Mouse (Mus musculus): ENCODE data around the gene Golph3.

DNA sequence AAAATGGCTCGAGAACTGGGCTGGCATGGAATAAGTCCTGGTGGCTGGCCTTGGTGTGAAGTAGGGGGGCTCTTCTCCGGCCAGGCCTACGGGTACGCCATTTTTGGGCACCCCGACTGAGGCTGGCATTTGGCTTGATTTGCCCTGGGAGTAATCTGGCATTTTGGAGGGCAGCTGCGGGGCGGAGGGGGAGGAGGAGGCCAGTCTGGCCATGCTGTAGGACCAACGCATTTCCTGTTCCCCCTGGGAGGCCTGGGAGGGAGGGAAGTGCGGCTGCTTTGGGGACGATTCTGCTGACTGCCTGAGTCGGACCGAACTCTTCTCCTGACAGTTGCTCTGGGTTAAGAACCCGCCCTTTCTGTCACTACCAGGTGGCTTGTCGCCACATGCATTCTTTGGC is 52.2 kb downstream of the Golph3 start:
- no peak for TF ChIP-seq POLR2A (IDR thresholded peaks at IDR 0.05; ENCODE audit: insufficient read depth, low read length)
- no peak for TF ChIP-seq CTCF (IDR thresholded peaks at IDR 0.05; ENCODE audit: low read depth, low read length)
- no peak for TF ChIP-seq EP300 (IDR thresholded peaks at IDR 0.05; ENCODE audit: insufficient read depth, low read depth, low read length)

All from ES-Bruce4 (cell line).